Mouse (Mus musculus) layer of hippocampus, postnatal 25 days (tissue): Measurements from ENCODE around the gene Pnkd. TPM values are rescaled to one million over a fixed set of nuclear protein-coding genes. Genes with fewer than 3 reads are reported as not detected.
"Not testable (repeated sequence)": the region's sequence is repeated elsewhere in the genome, so short reads cannot be mapped to it uniquely, and the experiment has no call there.

Source experiments
- DNase-seq, 2 experiments: peaks; one replicate each; pipeline ENCODE4 v3.0.0; 2022; ENCODE audit warnings: mixed read lengths in 2 of 2, low spot score in 1 of 2; ENCODE audit errors: extremely low spot score in 1 of 2
- total RNA-seq, 2 experiments: library from RNA; stranded (reverse); gene quantifications; 2 replicates each; pipeline ENCODE4 v1.2.3; 2021

Gene Pnkd
- total RNA-seq, 2 experiments from 2014 or later, result 192 to 193 TPM

DNA sequence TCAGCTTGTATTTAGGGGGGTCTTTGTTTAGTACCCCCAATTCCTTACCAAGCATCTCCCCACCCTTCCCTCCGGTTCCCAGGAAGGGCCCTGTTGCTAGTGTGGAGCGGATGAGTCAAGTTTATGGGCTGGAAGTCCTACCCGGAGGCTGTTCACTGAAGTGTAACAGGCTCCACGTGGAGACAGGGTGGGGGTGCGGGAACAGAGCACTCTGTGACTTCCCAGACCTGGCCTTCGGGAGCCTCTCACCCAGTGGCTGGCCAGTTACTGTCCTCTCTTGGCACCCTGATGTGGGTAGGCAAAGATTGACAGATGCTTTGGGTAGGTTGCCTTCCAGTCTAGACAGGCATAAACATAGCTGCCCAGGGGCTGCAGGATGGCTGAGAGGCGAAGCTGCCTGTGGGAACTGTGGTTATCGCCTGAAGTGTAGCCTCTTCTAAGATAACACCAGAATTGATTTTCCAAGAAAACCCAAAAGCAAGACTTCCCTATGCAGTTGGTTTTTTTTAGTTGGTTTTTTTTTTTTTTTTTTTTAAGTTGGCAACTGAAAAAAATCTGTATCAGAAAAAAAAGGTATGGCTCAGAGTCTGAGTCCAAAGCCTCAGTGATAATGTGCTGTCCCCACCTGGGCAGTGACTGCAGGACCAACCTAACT lies 6.7 kb upstream of the Pnkd start:
- DNase-seq, result no peak

DNA sequence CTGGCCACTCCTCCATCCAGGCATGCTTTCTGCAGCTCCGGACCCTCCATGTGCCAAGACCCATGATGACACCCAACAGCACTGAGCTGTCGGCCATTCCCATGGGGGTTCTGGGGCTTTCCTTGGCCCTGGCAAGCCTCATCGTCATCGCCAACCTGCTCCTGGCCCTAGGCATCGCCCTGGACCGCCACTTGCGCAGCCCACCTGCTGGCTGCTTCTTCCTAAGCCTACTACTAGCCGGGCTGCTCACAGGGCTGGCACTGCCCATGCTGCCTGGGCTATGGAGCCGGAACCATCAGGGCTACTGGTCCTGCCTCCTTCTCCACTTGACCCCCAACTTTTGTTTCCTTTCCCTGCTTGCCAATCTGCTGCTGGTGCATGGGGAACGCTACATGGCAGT lies 6.2 kb upstream of the Pnkd start, which contains the start of gene Gpbar1:
Gene Gpbar1, plus strand, starts transcription at position 13 of the 400 bp plus-strand sequence.
- DNase-seq, result no peak

DNA sequence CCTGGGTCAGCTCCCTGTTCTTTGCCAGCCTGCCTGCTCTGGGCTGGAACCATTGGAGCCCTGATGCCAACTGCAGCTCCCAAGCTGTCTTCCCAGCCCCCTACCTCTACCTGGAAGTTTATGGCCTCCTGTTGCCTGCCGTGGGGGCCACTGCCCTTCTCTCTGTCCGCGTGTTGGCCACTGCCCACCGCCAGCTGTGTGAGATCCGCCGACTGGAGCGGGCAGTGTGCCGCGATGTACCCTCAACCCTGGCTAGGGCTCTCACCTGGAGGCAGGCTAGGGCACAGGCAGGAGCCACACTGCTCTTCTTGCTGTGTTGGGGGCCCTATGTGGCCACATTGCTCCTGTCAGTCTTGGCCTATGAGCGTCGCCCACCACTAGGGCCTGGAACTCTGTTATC lies 5.7 kb upstream of the Pnkd start:
- DNase-seq, result no peak

DNA sequence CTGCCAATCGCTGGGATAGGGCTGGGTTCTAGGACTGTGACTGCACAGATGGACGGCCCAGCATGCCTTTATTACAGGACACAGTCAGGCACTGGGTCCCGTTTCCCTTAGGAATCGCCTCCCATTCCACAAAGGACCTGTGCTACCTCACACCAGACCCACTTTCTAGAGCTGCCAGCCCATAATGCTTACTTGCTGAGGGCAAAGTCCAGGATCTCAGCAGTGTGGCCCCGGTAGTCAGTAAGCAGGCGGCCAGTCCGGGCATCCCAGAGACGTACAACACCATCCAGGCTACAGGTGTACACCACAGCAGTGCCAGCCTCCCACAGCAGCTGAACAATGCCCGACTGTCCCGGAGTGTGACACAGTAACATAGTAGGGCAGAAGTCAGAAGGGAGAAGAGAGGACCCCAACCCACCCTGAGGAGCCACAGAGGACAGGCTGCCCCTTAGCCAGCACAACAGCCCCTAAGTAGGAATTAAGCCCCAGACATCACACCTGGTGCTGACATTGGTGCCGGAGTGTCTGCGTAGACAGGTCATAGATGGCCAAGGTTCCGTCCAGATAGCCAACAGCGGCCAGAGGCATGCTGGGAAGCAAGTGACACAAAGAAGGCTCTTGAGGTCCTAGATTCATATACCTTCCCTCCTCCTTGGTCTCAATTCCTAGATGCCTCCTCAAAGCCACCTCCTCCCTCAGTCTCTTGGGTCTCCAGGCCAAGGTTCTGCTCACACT lies 4.0 kb upstream of the Pnkd start:
- no peak for DNase-seq

DNA sequence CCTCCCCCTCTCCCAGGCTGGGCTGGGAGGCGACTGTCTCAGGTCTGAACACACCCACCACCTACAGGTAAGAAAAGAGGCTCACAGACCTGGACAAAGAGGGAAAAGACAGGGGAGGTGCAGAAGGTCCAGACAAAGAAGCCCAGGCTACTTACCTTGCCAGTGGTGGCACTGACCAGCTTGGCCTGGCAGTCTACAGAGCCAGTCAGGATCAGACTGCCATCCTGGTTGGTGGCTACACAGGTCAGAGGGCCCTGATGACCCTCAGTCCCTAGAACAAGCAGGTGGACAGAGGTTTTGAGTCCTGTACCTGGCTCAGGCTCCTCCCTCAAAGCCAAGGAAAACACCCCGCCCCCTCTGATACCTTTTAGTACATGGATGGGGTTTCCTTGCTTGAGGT lies 3.4 kb upstream of the Pnkd start:
- DNase-seq, result no peak

DNA sequence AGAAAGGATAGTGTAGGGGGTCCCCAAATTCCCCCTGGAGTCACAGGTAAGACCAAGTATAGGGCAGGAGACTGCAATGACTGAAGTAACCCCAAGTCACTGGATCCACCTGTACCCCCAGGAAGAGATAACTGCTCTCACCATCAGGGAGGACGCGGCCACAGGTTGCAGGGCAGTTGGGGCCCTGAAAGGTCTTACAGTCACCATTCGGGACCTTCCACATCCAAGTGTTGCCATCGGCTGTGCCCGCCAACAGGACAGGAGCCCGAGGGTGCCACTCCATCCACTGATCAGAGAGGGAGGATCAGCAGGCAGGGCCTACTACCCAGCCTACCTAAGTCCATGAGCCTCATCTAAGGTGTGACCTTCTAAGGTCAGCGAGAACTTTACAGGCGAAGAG lies 2.8 kb upstream of the Pnkd start:
- no peak for DNase-seq

DNA sequence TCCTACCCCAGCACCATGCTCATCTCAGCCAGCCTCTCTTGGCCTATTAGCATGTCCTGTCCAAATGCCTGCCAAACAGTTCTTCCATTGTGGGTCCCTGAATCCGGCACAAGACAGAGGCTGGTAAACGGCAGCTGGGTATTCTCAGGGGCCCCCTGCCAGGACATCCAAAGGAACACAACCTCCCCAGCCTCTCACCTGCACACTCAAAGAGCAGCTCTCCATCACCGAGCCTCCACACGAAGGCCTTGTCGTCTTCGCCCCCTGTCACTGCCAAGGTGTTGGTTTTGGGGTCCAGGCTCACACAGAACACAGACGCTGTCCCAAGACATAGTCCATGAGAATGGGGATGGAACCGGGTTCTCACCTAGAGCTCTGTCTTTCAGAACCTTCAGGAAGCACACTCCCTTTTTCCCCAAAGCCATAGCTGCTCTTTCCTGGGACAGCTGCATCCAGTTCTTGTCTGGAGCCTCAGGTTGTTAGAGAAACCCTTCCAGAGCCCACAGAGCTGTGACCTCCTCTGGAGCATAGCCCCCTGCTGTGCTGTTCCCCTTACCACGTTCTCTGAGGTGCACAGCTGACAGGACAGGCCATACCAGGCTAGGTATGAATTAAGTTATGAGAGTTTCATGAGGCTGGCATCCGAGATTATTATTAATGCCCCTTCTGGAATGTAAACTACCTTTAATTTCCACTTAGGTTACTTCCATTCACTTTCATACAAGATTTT lies 1.7 kb upstream of the Pnkd start:
- DNase-seq, result no peak

DNA sequence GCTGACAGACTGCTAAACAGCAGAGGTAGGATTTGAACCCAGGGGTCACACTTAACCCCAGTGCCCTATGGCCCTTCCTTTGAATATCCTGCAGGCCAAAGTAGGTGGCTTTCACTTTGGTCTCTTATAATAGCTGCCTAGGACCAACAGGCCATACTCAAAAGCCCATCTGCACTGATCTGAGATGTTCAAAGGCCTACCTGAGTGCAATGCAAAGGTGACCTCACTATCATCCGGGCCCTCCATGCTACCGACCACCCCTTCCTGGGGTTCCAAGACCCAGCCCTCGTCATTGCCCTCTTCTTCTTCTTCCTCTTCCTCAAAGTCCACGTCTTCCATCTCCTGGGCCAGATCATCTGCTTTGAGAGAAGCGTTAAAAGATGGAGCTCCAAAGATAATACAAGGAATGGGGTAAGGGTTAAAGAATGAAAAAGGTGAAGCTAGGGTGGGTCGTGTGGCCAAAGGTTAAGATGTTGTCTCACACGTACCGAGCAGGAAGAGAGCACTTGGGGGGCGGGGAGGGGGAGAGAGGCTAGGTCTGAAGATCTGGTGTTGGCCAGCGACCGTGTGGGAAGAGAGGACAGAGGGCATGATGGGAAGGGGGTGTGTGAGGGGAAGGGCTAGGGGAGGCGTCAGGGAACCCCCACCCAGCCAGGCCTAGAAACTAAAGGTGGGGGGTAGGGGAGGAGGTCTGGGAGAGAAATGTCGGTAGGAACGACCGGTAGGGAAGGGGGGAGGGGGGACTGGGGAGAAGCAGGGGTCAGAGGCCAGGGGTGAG lies 855 bp upstream of the Pnkd start:
- DNase-seq, result peak in 1 of 2 experiments; percentile 26

DNA sequence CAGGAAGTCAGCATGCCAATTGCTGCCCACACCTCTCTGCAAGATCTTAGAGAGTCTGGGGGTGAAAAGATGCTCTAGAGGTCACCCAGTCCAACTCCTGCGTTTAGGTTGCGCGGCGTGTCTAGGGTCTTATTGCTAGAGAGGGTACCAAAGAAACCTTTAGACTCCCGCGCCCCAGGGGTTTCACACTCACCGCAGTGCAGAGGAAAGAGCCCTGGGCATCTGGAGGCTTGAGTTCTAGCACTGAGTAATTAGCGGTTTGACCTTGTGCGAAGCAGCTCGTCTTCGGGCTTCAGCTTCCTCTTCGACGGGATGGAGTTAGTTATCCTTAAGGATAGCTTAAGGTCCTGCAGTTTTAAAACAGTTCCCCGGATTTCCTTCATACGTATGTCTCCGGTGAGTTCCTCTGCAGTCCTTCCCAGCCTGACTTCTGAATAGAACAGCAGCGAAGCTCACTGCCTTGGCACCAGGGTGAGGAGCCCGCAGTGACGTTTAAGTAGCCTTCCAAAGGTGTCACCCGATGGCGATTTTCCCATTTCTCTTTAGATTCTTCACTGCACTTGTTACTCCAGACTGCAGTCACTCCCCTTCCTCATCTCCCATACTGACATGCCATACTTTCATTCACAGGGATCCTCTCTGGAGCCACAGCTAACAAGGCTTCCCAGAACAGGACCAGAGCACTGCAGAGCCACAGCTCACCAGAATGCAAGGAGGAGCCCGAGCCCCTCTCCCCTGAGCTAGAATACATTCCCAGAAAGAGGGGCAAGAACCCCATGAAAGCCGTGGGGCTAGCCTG lies 681 bp downstream of the Pnkd start:
- no peak for DNase-seq

DNA sequence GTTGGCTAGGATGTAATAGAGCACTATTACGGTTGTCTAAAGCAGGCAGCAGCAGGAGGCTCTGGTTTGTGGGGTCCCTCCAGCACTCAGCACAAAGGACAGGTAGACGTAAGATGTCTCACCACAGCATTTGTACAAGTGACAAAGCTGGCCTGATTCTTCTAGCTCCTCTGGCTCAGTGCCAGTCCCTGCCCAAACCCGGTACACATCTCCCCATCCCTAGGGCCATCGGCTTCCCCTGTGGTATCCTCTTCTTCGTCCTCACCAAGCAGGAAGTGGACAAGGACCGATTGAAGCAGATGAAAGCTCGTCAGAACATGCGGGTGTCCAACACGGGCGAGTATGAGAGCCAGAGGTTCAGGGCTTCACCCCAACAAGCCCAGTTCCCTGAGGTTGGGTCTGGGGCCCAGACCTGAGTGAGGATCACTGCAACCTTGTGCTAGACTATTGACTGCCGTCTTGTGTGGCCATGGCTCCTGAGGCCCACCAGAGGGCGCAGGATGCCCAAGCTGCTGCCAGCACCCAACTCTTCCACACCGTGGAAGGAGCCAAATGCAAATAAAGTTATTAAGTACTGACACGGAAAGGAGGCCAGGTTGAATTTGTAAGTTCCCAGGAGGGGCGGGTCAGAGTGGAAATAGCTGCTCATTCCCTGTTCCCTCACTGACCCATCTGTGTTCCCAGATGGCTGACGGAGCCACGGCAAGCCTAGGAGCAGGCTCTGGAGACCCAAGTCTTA lies 2.3 kb downstream of the Pnkd start:
- DNase-seq, result not testable (repeated sequence)

DNA sequence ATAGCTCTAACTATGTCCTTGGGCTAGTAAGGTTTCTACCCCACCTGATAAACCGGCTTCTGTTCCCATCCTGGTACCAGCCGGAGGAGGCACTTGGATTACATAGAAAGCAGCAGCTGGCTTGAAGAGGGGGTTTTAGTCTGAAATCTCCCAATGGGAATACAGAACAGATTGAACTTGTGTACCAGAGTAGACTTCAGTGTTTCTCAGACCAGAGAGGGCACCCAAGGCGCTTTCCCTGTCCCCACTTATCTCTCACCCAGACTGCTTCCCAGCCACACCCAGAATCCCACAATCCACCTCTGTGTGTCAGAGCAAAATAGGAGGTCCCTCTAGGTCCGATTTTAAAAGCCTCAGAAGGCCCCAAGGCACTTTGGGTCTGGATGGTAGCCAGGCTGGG lies 3.6 kb downstream of the Pnkd start:
- DNase-seq, result no peak

DNA sequence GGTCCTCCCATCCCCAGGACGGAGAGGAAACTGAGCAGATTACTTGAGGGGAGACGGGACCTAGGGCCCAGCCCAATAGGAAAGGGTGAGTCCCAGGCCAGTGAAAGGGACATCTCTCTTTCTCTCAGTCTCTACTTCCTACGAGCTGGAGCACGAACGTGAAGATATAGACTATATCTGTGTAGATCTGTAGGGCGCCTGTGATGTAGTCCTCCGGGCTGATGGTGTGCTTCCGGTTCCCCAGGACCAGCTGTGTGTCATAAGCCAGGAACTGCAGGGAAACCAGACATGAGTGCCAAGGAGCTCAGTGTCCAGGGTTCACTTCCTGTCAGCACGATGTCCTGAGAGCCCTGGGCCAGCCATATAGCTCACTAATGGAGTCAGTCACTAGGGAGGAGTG lies 4.5 kb downstream of the Pnkd start:
- no peak for DNase-seq

DNA sequence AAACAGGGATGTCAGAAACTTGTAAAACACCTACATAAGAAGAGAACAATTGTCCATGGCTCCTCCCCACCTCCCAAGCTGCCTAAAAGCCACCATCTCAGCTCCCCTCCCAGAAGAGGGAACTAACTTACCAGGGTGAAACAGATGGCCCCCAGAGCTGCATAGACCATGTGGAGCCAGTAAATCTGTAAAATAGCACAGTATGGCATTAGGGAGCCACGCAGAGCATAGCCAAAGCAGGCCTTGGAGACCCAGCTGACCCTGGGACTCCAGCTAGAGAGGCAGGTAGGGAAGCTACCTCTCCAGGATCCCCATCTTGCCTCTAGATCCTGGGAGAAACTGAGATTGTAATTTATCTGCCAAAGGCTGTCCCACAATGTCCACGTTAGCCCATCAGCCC lies 5.0 kb downstream of the Pnkd start:
- no peak for DNase-seq

DNA sequence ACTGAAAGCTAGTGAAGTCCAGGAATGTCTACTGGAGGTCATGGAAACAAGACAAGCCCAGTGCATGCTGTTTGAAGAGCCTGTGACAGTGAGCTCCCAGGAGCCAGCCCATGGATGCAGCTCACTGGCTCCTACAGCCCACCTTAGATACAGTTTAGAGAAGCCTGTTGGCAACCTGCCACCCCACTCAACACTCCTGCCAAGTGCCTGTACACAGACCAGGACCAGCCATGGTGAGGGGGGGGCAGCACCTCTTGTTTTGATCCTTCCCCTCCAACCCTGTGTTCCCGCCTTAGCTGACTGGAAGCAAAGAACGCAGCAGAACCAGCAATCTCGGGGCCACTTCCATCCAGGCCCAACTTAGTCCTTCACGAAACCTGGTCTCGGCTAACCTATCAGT lies 5.4 kb downstream of the Pnkd start:
- no peak for DNase-seq

DNA sequence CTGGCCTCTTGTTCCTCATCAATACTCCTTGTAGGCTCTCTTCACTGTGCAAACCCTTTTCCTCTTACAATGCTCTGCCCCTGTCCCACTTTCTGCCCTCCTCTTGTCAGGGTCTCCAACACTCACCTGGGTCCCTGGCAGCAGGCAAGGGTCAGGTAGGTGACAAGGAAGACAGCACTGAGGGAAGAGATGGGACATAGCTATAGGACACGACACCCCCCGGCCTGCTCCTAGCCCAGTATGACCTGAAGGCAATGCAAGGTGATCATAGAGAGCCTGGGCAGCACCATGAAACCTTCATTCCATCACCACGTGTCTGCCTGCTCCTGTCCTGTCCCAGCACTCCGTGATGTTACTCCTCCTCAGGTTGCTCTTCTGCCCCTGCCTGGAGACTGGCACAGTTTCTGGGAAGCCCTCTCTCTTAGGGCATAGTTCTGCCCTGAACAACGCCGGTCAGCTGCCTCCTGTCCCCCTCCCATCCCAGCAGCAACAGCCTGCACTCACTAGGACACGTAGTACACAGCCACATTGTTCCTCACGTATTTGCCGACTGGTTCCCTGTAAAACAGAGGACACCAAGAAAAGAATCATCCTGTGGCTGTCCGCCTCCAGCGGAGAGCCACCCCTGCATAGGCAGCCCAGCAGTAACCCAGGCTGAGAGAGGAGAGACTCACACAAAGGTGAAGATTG lies 7.7 kb downstream of the Pnkd start:
- DNase-seq, result no peak

DNA sequence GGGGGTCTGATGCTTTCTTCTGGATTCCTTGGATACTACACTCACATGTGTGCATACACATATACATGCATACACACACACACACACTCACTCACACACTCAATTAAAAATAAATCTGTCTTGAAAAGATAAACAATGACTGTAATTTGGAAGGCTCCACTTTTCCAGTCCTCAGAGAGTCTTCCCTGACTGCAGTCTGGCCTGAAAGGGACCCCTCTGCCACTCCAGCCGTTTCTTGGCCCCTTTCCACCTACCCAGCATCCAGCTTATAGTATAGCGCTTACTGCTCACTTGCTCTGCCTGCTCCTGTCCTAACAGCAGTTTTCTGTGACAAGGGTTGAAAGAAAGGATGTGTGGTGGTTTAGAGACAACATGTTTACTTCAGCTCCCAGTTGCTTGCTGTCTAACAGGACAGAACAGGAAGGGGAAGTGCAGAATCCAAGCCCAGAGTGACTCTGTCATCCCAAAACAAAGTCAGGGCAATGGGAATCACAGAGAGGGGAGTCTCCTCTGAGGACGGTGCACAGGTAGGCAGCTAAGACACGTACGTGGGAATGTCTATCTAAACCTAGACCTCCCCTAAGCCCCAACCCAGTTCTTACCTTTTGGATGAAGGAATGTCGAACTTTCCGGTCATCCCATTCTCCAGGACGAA lies 8.7 kb downstream of the Pnkd start:
- DNase-seq, result no peak

DNA sequence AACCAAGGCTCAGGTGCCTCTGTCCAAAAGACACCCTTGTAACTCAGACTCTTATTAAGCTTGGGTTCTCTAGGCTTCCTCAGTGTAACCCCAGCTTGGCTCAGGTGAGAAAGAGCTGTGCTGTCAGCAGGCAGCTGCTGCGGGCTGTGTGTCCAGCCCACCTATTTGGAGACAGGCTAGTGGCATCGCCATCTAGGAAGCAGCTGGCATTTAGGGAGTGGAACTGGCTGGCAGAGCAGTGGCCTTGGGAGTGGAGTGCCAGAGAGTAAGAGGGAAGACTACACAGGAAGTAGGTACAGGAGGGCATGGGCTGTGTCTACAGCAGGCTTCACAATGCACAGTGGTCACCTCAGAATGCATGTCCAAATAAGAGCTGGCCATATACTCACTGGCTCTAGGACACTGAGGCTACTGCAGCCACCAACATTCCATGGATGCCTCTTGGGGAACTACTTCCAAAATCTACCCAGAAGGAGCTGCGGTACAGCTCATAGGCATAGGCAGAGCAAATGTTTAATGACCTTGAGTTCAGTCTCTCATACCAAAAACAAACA lies 9.4 kb downstream of the Pnkd start:
- no peak for DNase-seq
